Mouse (Mus musculus): Measurements from ENCODE around the gene Iqschfp.
A peak's percentile ranks its signal among the peaks of the same experiment; 100 is the strongest.

Gene Iqschfp

GRCm38 (mm10) chr3:68558744-68559143, 666.7 kb downstream of the Iqschfp start:
- no peak for ATAC-seq (ENCODE audit: insufficient number of reproducible peaks, low FRiP score, low TSS enrichment)

- ATAC-seq (ENCODE audit: insufficient number of reproducible peaks, low FRiP score, low TSS enrichment), result peak; percentile 56; the same call in 1 of the 2 replicates
Measured at GRCm38 (mm10) chr3:68560057-68560456, 668.0 kb downstream of the Iqschfp start.

- no peak for ATAC-seq (ENCODE audit: insufficient number of reproducible peaks, low FRiP score, low TSS enrichment)
Measured at GRCm38 (mm10) chr3:68562838-68563237, 670.8 kb downstream of the Iqschfp start.

- ATAC-seq (ENCODE audit: insufficient number of reproducible peaks, low FRiP score, low TSS enrichment), result no peak
Measured at GRCm38 (mm10) chr3:68563922-68564321, 671.9 kb downstream of the Iqschfp start.

DNA sequence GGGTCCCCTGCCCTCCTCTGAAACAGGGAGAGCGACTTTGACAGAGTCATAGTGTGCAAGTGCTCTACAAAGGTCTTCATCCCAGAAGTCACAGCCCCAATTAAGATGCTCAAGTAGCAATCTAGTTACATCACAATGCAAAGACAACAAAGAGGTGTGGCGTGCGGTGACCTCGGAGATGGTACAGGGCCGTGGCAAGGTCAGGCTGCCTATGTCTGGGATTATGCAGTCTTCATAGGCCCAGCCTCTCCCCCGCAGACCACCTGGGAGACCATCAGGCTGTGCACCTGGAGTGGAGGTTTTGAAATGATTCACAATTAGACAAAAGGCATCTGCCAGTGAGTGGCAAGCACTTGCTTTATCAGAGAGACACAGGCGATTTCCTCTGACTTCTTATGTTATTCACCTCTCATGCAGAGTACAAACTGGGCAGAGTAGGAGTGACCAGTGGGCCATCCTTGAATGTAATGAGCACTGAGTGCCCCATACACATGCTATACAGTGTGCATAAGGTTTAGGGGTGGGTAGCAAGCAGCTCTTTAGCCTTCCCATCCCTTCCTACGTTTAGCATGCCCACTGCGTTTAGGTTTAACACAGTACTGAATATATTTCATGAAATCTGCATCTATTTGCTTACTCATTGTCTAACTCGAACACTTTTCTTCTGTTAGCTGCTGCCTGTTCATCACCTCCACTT, 673.1 kb downstream of the Iqschfp start:
- ATAC-seq (ENCODE audit: insufficient number of reproducible peaks, low FRiP score, low TSS enrichment), result no peak

- ATAC-seq (ENCODE audit: insufficient number of reproducible peaks, low FRiP score, low TSS enrichment), result no peak
Measured at GRCm38 (mm10) chr3:68565675-68566055, 673.6 kb downstream of the Iqschfp start.

GRCm38 (mm10) chr3:68567581-68567980, 675.5 kb downstream of the Iqschfp start:
- ATAC-seq (ENCODE audit: insufficient number of reproducible peaks, low FRiP score, low TSS enrichment), result no peak

GRCm38 (mm10) chr3:68568149-68568548, 676.1 kb downstream of the Iqschfp start:
- no peak for ATAC-seq (ENCODE audit: insufficient number of reproducible peaks, low FRiP score, low TSS enrichment)

DNA sequence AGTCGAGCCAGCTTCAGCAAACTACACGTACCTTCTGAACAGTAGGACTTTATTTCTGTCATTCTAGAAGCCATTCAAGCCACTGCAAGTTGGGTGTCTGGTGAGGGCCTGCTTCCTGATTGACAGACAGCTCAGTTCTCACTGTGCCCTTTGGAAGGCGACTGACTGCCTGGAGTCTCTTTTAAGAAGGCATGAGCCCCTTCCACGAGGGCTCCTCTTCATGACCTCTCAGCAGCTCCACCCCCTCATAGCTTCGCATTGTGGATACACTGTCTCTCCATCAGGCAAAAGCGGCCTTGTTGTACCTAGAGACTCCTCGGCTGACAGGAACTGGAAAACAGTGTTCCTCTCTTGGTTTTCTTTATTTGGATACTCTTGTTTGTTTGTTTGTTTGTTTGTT, 676.7 kb downstream of the Iqschfp start:
- no peak for ATAC-seq (ENCODE audit: insufficient number of reproducible peaks, low FRiP score, low TSS enrichment)

- ATAC-seq (ENCODE audit: insufficient number of reproducible peaks, low FRiP score, low TSS enrichment), result no peak
Measured at GRCm38 (mm10) chr3:68570319-68570718, 678.3 kb downstream of the Iqschfp start.

DNA sequence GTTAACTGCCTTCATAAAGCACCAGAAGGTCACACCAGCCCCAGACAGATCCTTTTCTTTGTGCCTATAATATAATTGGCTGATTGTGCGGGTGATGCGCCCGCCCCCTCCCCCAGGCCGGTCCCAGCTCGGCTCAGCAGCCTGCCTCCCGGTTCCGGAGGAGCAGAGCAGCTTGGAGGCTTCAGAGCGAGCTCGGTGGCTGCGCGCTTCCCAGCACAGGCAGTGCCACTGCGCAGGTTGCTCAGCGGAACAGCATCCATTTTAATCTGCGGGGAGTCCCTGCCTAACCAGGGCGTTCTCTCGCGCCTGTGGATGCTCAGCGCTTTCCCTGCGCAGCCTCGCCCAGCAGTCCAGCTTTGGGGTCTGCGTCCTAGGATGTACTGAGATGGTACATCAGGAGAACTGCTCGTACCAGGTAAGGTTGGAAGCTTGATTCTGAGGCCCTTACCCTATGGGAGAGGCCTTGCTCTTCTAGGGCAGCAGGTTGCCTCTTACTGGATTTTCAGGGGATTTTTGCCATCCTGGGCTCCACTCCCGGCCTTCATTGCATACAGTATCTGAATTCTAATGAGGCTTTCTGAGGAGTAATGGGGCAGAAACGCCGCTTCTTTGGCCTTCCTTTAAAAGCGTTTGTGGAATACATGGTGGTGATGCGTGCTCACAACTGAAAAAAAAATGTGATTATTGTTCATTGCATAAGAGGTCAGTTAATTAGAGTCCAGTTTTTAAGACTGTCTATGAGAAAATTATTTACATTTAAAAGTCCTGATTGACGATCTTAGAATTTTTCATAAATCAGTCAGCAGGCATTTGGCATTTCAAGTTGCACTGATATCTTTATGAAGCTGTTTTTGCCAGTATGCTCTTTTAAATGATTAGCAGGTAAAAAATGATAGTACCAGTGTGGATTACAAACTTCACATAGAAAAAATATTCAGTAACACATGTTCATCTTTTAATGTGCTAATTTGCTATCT, 680.5 kb downstream of the Iqschfp start:
- peak; percentile 83 for ATAC-seq (ENCODE audit: insufficient number of reproducible peaks, low FRiP score, low TSS enrichment)

GRCm38 (mm10) chr3:68573226-68573624, 681.2 kb downstream of the Iqschfp start:
- ATAC-seq (ENCODE audit: insufficient number of reproducible peaks, low FRiP score, low TSS enrichment), result no peak

GRCm38 (mm10) chr3:68574097-68574496, 682.1 kb downstream of the Iqschfp start:
- no peak for ATAC-seq (ENCODE audit: insufficient number of reproducible peaks, low FRiP score, low TSS enrichment)

DNA sequence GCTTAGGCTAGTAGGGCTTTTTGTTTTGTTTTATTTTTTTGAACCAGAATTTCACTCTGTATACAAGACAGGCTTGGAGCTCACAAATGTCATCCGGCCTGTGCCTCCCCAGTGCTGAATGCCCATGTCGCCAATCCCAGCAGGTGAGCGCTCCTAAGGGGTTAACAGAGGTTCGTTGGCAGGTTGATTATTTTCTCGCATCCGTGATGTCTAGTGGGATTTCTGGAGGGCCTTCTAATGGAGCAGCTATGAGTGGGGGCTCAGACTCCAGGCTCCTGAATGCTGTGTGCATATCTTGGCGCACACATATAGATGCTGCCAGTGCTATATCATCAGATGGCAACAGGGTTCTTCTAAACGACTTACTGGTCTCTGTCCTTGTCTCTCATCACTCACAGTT, 682.5 kb downstream of the Iqschfp start:
- ATAC-seq (ENCODE audit: insufficient number of reproducible peaks, low FRiP score, low TSS enrichment), result no peak

DNA sequence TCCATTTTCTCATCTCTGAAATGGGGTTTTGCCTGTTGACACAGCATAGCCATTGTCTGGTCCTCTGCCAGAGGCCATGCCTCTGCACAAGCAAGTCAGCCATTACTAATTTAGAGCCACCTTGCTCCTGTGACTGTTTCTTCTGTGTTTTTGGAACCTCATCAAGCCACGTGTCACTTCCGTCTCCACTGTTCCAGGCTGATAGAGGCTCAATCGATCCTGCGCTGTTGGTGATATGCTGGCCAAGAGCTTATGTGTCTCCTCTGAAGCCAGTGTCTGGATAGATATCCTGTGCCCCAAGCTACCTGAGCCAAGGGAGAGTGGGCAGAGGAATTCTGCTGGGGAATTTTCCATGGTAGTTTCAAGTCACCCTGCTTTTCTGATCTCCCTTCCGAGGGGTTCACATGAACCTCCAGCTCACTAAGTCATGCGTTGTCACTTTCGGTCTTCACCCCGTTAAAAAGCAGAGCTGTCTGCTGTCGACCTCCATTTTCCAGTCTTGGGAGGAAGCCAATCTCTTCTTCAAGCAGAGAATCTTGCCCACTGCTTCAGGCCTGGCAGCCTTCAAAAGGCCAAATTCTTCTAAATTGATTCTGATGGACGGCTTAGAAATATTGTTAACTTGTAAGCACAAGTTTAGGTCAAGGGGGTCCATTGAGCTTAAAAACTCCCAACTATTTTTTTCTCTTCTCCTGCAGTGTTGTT, 683.8 kb downstream of the Iqschfp start:
- peak; percentile 57 for ATAC-seq (ENCODE audit: insufficient number of reproducible peaks, low FRiP score, low TSS enrichment)

DNA sequence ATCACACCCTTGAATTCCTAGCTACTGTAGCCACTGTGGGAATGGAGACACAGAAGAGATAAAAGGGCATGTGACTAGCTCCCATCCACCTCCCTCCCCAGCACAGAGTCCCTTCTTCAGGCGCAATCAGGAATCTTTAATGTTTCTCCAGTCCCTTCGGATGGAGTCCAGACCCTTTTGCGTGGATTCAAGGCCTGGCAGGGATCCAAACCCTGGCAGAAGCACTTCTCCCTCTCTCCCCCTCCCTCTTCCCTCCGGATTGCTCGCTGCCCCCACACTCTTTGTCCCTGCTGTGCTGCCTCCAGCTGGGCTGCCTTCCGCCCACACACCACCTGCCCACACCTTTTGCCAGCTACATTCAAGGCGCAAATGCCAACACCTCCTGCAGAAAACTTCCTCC, 684.4 kb downstream of the Iqschfp start:
- peak; percentile 46; the same call in 1 of the 2 replicates for ATAC-seq (ENCODE audit: insufficient number of reproducible peaks, low FRiP score, low TSS enrichment)

GRCm38 (mm10) chr3:68576948-68577347, 684.9 kb downstream of the Iqschfp start:
- ATAC-seq (ENCODE audit: insufficient number of reproducible peaks, low FRiP score, low TSS enrichment), result 0 out of 2 replicates have a peak, but pooled peaks have one; percentile 1

GRCm38 (mm10) chr3:68581591-68581990, 689.6 kb downstream of the Iqschfp start:
- peak; percentile 26; the same call in 1 of the 2 replicates for ATAC-seq (ENCODE audit: insufficient number of reproducible peaks, low FRiP score, low TSS enrichment)

GRCm38 (mm10) chr3:68582103-68582740, 690.2 kb downstream of the Iqschfp start:
- ATAC-seq (ENCODE audit: insufficient number of reproducible peaks, low FRiP score, low TSS enrichment), result no peak

DNA sequence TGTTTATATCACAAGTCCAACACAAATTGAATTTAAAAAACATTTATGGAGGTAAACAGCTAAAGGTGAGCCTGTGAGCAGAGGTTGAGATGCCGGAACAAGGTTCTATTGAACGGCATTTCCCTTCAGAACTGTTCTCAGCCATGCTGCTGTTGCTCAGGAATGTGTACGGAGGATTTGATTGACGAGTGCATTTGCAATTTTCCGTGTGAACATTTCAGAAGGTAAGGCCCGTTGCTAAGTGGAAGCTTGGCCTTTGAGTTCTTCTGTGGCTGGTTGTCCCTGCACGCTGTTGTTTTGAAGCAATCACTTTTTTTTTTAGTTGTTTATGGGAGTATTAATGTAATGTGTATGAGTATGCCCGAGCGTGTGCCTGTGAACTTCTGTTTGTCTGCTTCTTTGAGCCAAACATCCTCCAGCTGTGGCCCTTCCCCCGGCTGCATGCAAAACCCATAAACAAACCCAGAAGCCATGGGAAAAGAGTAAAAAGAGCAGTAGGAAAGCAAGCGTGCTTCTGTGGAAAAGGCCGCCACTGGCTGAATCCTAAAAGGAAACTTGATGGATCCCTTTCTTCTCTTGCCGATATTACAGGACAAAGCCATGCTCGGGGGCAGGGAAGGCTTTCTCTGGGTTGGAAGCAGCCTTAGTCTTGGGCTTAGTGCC, 691.1 kb downstream of the Iqschfp start:
- no peak for ATAC-seq (ENCODE audit: insufficient number of reproducible peaks, low FRiP score, low TSS enrichment)
